Mouse (Mus musculus) heart, postnatal 10 days (tissue): Measurements from ENCODE around the gene Ralgds. TPM values are rescaled to one million over a fixed set of nuclear protein-coding genes. Genes with fewer than 3 reads are reported as not detected.
"Not testable (repeated sequence)": the region's sequence is repeated elsewhere in the genome, so short reads cannot be mapped to it uniquely, and the experiment has no call there.

ENCODE experiments used
- DNase-seq, 2 experiments: peaks; one replicate each; pipeline ENCODE4 v3.0.0; 2021
- intact Hi-C: fragments of 180-260 bp; cut with DNase I; formaldehyde crosslinking; loops from one replicate; pipeline ENCODE4 v1.15.1; 2025
- total RNA-seq, 2 experiments: library from RNA; stranded (reverse); gene quantifications; 2 replicates each; pipeline ENCODE4 v1.2.3; 2021

The Ralgds gene
- total RNA-seq, 2 experiments from 2014 or later, result 20.6 to 26.6 TPM

DNA sequence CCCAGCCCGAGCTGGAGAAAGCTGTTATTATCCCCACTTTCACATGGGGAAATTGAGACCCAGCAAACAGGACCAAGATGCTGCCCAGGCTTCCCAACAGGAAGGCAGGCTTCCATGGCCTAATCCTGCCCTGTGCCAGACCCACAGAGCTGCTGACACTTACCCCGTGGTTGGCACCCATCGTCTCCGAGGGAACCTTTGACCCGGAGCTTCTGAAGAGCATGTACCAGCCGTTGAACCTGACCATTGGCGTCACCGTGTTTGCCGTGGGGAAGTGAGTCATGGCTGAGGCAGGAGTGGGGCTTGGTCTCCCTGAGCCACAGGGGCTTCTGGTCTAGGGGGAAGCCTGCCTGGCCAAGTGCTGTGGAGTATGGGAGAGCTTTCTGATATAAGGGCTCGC, 9.9 kb upstream of the Ralgds start:
- DNase-seq, result no peak

DNA sequence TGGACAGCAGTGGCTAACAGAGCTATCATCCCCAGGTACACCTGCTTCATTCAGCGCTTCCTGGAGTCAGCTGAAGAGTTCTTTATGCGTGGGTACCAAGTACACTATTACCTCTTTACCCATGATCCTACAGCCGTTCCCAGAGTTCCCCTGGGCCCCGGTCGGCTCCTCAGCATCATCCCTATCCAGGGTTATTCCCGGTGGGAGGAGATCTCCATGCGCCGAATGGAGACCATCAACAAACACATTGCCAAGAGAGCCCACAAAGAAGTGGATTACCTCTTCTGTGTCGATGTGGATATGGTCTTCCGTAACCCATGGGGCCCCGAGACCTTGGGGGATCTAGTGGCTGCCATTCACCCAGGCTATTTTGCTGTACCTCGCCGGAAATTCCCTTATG, 8.2 kb upstream of the Ralgds start:
- intact Hi-C loops, result no loop called here
- no peak for DNase-seq

More for the DNA sequence above, 9.9 kb upstream of the Ralgds start:
- intact Hi-C loops, result no loop called here

DNA sequence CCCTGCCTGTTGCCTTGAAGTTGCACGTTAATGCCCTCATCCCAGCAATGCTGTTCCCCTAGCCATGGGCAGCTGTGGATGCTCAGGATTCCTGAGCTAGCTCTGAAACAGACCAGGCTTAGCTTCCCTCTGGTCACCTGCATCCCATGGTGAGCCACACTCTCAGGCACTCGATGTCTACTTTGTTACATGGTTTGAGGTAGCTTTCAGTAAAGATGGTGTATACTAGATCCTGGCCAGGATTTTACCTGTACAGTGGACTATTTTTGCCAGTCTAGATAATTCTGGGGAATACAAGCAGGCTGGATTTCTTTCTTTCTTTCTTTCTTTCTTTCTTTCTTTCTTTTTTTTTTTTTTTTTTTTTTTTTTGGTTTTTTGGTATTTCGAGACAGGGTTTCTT, 7.1 kb upstream of the Ralgds start, which contains the start of gene Gm10134:
TSS of gene Gm10134 (plus strand) at position 301 of the 400 bp plus-strand sequence.
- no peak for DNase-seq

DNA sequence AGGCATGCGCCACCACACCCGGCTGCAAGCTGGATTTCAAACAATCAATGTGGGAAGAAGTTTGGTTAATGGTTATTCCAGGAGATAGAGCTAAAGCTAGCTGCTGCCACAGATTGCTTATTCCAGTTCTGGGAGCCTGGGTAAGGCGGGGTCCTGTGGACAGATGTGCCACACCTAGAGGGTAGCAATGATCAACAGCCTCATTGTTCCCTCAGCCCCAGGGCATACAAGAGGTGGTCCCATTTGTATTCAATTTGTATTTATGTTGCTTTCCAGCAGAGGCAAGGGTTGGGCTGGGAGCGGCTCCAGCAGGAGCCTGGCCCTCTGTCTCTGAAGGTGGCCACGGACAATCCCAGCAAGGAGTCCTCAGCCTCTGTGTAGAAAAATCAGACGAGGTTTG, 6.6 kb upstream of the Ralgds start:
- intact Hi-C loops, result no loop called here
- no peak for DNase-seq

More for the DNA sequence above, 7.1 kb upstream of the Ralgds start, which contains the start of gene Gm10134:
- intact Hi-C loops, result no loop called here

DNA sequence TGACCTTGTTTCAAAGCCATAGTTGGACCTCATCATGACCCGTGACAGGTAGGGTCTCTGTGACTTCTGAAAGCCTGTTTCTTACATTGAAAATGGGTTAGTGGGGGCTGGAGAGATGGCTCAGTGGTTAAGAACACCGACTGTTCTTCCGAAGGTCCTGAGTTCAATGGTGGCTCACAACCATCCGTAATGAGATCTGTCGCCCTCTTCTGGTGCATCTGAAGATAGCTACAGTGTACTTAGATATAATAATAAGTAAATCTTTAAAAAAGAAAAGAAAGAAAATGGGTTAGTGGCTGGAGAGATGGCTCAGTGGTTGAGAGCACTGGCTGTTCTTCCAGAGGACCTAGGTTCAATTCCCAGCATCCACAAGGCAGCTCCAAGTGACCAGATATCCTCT, 1.3 kb upstream of the Ralgds start:
- intact Hi-C loops, DNase-seq: not testable (repeated sequence)

DNA sequence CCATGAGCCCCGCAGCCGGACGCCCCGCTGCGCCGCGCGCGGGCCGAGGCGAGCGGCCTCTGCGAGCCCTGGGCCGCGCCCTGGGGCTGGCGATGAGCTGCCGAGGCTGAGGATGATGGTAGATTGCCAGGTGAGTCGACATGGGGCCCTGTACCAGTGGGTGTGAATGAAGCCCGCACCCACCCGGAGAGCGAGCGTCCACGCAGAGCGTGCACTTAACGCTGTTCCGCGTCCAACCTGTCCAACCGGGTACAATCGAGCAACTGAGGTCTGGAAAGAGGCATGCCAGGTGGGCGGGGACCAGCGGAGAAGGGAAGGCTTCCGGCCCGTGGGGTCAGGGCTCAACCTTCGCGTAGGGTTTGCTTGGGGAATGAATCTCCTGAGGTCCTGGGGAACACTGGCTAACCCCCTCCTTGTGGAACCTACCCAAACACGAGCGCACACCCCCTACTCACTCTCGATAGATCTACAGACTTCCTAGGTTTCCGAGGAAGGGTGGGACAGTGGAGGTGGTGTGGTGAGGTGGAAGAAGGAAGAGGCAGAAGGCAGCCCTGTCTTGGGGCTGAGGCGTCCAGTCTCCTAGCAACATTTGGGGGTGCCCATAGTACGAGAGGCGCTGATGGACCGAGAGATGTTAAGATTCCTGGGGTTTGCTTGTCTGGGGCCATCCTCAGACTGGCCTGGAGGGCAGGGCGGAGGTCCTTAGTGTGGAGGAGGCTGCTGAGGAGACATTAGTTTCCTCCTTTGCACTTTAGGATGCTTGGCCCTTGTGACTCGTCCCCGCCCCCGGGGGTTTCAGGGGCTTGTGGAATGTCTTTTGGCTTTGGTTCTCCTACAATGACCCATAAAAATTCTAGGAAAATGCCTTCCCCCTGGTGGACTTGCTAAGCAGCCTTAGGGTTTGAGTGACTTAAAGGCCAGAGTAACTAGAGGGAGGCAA, 776 bp downstream of the Ralgds start:
- DNase-seq, result peak in 1 of 2 experiments; percentile 43
- intact Hi-C loops, result loop anchor here (1.0 kb wide), 2 partner anchors 35 to 72 kb away; no protein-coding TSS in a partner anchor

DNA sequence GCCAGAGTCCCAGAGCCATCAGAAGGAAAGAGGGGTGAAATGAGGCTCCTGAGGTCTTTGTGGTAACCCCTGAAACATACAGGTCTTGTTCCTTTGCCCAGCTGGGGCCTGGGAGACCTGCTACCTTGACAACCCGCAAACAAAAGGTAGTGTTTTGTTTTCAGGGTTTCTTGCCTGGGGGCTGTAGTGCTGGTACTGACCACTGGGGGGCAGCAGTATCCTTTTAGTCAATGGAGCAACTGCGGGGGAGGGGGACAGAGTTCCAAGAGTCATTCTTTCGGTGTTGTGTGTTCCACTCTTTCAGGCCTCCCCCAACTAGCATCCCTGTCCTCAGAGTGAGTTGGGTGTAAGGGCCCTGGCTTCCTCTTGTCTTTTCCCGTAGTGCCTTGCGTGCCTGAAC, 1.6 kb downstream of the Ralgds start:
- intact Hi-C loops, result loop anchor here (1.0 kb wide), 2 partner anchors 34 to 71 kb away; no protein-coding TSS in a partner anchor
- DNase-seq, result peak; percentile 87 to 93

DNA sequence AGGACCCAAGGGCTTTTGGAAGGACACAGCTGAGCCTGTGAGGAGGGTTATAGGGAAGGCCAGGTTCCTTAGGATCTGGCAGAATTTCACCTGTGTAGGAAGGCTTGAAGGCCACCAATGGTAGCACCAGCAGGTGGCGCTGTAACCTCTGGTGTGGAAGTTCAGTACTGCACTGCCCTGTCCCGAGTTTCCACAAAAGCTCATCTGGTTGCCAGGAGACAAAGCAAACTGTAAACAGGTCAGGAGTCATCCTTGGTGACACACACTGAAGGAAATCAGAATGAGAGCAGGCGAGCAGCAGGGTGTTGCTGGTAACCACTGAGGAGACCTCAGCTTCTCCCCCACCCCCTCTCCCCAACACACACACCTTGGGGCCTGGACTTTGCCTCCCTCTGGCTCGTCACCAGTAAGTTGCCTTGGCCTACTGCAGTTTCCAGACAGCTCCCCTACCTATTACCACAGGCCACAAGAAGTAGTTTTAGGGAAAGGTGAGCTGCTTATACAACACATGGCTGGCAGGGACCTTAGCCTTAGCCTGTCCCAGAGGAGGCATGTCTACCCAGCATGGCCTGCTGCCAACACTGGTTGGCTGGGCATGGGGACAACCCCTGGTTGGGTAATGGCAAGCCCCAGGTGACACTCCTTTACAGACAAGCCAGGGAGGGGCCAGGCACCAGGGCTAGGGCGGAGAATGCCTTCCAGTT, 4.4 kb downstream of the Ralgds start:
- intact Hi-C loops, result loop anchor here (1.0 kb wide), 1 partner anchor 30 kb away; no protein-coding TSS in a partner anchor

DNA sequence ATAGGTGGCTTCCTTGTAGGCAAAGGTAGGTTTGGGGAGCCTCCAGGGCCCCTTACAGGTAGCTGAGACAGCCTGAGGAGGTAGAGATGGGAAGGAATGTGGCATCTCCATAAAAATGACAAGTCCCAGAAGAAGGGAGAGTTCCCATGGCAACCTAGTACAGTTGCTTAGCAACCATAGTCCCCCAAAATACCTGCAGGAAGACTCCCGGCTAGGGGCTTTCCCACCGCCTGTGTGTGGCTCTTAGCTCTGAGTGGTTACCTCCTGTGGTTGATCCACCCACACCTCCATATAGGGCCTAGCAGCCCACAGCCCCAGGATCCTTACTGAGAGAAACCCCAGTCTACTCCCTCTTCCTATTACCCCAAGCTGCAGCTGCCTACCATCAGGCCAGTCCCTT, 5.3 kb downstream of the Ralgds start:
- no peak for DNase-seq
- intact Hi-C loops, result no loop called here

More for the DNA sequence above, 4.4 kb downstream of the Ralgds start:
- peak; percentile 82 to 89 for DNase-seq

DNA sequence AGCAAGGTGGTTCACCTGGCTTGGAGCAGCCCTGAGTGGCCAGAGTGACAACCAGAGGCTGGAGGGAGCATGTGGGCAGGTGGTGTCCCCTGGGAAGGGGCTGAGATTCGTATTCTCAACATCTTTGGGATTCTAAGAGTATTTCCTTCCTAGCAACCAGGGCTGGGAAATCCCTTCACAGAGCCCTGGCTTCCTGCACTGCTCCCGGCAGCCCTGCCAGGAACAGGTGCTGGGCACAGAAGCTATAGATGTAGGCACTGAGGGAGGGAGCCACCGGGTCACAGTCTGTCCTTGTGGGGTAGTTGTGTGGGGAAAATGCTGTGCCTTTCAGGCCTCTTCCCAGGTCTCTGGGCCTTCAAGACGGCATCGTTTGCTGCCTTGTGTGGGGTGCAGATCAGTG, 7.7 kb downstream of the Ralgds start:
- intact Hi-C loops, result loop anchor here (2.0 kb wide), 1 partner anchor 14 kb away; no protein-coding TSS in a partner anchor
- peak in 1 of 2 experiments; percentile 2 for DNase-seq

DNA sequence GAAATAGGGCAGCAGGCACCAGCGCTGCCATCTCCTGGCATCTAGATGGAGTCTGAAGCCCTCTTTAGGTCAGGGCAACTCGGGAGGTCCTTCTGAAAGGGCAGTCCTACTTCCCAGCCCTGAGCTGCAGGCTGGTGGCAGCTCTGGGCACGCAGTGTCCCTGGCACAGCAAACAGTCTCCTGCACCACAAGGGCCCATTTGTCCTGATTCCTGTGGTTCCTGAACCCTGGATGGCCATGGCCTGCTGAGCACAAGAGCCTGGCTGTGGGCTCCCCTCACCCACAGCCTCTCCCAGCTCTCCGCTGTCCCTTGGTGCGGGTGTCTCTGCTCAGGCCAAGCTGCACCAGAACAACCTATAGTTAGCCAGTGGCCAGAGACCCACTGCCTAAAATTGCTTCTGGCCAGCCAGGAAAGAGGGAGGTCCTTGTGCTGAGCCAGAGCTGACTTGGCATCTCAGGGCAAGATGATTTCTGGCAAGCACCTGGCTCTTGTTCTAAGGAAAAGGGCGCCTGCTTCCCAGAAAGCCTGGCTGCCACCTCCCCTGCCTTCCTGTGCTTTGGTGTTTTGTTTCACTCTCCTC, 8.7 kb downstream of the Ralgds start:
- intact Hi-C loops, result loop anchor here (2.0 kb wide), 1 partner anchor 13 kb away; no protein-coding TSS in a partner anchor

DNA sequence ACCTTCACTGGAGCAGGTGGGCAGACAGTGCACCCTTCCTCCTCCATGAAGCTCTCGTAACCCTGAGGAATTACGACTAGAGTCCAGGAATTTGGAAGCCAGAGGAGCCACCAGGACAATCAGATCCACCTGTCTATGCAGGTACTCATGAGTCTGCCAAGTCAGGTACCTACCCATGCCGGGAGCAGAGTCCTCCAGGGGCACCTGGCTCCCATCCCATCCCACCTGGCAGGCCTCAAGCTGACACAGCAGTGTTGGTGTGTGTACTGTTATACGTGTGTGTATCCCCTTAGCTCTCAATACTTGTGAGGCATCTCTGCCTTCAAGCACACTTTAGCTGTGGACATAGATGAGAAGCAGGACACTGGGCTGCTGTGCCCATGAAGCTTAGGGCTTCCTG, 9.2 kb downstream of the Ralgds start:
- intact Hi-C loops, result no loop called here
- peak in 1 of 2 experiments; percentile 10 for DNase-seq

More for the DNA sequence above, 8.7 kb downstream of the Ralgds start:
- DNase-seq, result peak in 1 of 2 experiments; percentile 13

DNA sequence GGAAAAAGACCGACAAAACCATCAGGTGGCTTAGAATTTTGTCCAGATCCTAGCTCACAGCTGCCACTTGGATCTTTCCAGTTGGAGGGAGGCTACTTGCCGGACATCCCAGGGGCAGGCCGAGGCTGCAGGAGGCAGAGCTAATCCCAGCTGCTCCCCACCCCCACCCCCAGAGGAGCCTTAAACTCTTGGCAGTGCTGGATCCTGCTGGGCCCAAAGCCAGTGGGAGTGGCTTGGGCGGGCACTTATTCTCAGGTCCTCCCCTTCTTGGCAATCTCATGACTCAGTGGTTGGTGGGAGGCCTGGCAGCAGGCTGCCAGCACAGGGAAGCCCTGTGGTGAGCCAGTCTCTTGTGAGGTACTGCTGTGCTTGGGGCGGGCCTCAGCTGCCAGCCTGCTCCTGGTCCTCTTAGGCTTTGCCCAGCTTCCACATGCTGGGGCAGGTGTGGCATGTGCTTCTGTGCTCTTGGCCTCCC, 10.8 kb downstream of the Ralgds start:
- peak; percentile 90 to 93 for DNase-seq
- intact Hi-C loops, result no loop called here

DNA sequence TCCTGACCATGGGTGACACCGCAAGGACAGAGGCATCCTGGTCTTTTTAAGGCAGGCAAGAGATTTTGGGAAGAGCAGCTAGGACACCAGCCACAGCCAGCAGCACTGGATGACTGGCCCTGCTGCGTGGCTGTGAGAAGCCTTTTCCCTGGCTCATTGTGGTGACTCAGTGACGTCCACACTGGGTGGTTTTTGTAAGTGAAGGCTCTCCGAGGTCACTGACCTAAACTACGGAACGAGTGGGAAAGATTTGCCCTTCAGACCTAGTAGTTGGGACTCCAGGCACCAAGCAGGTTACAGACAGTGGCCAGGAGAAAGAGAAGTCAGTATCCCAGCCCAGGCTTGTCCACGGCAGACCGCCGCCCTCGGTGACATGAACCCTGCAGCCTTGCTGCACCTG, 11.5 kb downstream of the Ralgds start:
- DNase-seq, result no peak
- intact Hi-C loops, result no loop called here

DNA sequence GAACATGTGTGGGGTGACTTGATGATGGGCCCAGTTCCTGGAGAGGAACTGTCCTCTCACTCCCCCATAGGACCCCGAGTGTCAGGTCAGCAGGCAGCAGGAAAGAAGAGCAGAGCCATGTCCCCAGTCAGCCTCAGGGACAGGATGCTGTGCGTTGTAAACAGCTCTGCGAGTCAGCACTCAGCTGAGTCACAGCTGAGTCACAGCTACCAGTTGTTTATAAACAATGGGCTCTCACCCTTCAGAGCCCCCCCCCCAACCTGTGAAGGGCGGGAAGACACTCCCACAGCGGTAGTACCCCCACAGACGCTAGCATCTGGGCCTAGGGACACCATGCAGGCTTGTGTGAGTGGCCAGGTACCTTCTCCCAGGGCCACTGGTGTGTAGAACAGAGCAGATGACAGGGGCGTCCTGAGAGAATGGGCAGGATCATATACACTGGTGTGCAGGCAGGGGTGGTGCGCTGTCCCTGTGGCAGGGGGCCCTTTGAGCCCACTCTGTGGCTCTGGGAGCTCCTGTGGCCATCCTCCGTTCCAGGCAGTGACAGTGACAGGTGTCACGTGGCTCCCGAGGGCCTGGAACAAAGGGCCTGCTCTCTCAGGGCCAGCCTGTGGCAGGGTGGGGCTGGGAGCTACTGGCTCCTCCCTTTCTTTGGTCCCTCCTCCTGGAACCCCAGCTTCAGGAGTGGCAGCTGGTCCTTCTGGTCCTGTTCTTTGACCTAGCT, 12.5 kb downstream of the Ralgds start:
- intact Hi-C loops, result no loop called here
- peak; percentile 62 to 67 for DNase-seq

DNA sequence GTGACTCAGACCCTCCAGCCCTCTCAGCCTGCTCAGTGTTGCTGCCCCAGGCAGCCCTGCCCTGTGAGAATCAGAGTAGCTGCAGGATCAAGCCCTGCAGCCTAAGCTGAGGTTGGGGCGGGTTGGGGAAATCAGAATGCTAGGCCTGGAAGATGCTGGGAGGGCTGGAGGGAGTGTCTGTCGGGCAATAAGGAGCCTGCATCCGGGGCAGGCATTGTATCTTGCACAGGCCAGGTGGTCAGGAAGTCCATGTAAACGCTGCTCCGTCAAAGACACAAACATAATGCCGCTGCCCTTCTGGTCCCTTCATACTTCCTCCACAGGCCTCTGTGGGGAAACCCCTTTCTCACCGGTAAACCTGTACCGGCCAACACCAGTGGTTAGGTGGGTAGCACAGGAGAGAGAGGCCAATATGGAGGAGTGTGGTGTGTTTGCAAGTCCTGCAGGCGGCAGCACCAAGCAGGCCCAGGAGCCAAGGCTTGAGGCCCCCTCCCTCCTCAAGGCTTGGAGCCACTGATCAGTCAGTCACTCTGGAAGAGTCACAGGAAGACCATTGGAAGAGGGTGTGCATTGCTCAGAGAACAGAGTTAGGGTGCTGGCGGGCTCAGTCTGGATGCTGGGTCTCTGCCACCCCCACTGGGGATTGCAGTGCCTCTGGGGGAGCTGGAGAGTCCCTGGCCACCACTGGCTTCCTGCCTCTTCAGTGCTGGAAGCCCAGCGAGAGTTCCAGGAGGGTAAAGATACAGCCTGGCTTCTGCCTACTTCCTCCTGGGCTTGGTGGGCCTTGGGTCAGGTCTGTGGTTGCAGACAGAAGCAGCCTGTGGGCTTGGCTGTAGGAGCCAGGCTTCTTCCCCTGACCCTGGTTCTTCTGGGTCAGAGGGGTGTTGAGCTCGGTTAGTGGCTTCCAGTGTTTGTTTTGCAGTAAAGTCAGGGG, 13.3 kb downstream of the Ralgds start:
- DNase-seq, result peak; percentile 27 to 48
- intact Hi-C loops, result no loop called here

DNA sequence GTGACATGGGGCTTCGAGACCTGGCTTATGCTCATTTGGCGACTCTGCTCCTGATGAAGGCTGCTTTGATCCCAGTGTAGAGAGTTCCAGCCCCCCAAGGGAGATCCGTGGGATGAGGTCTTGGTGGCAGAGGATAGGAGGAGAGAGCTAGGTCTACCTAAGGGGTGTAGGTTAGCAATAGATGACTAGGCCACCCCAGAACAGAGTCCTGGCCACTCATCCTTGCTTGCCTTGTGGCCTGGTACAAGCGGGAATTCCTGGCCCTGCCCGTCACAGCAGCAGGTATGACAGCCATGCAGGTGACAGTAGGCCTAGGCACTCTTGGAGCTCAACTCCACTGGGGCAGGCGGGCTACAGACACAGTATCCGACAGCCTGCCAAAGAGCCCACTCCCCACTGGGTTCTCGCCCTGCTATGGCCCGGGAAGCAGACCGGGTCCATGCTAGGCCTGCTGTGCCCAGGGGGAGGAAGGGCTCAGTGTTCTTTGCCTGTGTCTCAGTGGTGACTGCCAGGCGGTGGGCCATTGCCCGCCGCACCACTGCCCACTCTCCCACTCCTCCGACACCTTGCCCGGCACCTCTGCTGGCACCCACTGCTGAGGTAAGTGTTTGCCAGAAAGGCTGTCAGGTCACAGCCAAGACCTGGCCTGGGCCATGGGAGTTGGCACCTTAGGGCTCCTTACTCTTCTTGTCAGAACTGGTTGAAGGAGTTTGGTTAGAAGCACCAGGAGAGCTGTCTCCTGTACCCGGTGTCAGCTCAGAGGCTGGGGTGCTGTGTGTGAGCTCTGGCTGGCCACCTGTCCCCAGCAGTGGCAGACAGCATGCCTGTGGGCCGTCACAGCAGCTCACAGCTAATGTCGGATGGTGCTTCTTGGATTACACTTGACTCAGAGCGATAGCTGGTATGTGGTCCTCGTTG, 14.8 kb downstream of the Ralgds start:
- intact Hi-C loops, result no loop called here
- no peak for DNase-seq

DNA sequence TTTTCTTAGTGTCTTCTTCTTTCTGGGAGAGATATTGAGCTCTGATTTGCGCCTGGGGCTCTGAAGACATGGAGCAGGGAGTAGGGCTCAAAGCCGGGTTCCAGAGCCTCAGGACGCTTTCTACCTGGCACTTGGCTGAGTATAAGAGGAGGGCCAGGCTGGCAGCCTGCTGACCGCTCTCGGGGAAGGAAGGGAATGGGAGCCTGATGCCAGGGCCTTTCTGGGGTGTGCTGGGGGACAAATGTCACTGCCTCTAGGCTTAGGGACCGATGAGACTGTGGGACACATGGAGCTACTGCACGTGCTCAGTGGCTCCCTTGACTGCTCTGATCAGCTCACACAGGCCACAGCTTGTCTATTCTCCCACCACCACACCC, 15.4 kb downstream of the Ralgds start:
- no peak for DNase-seq
- intact Hi-C loops, result no loop called here
